Mouse (Mus musculus) liver, embryonic 12.5 days (tissue): Measurements from ENCODE around the gene Pold3. TPM values are rescaled to one million over a fixed set of nuclear protein-coding genes. Genes with fewer than 3 reads are reported as not detected.

Source experiments
- ATAC-seq: fragments of 200-750 bp; cut with Nextera tagmentation; 2 replicates; pipeline ENCODE4 v1.8.0; 2017; ENCODE audit warnings: moderate number of reproducible peaks, mild to moderate bottlenecking, moderate library complexity
- H3K27ac ChIP-seq: fragments of 300-500 bp; sonication (generic); 2 replicates; pipeline ENCODE4 v1.5.1; 2016; ENCODE audit warnings: mild to moderate bottlenecking
- H3K27me3 ChIP-seq: fragments of 300-500 bp; sonication (generic); replicated peaks from 2 replicates; pipeline ENCODE4 v1.6.1; 2016; ENCODE audit warnings: mild to moderate bottlenecking, moderate library complexity
- H3K36me3 ChIP-seq: fragments of 300-500 bp; sonication (generic); 2 replicates; pipeline ENCODE4 v1.6.1; 2016; ENCODE audit warnings: mild to moderate bottlenecking, moderate library complexity
- H3K4me1 ChIP-seq: fragments of 300-500 bp; sonication (generic); 2 replicates; pipeline ENCODE4 v1.6.1; 2016
- H3K4me2 ChIP-seq: fragments of 300-500 bp; sonication (generic); 2 replicates; pipeline ENCODE4 v1.6.1; 2016; ENCODE audit warnings: mild to moderate bottlenecking, moderate library complexity
- H3K4me3 ChIP-seq: fragments of 300-500 bp; sonication (generic); 2 replicates; pipeline ENCODE4 v1.5.1; 2016; ENCODE audit warnings: mild to moderate bottlenecking, moderate library complexity
- H3K9ac ChIP-seq: fragments of 300-500 bp; sonication (generic); 2 replicates; pipeline ENCODE4 v1.6.1; 2016; ENCODE audit warnings: mild to moderate bottlenecking, moderate library complexity
- H3K9me3 ChIP-seq: fragments of 300-500 bp; sonication (generic); replicated peaks from 2 replicates; pipeline ENCODE4 v1.6.1; 2016; ENCODE audit warnings: mild to moderate bottlenecking, moderate library complexity
- WGBS: fragments of 180-500 bp; shearing (Covaris S2); methylation state at CpG from one replicate; pipeline ENCODE4 v1.1.7; 2016; ENCODE audit not compliant: insufficient replicate concordance; 5-methylcytosine and 5-hydroxymethylcytosine counted together
- polyA plus RNA-seq: library from polyadenylated mRNA; unstranded; fragments of >200 nt; fragmentation: Nextera tagmentation; extraction: Ambion mirVana; gene quantifications from 2 replicates; pipeline ENCODE4 v1.2.1, GENCODE M21; 2016

The Pold3 gene
- polyA plus RNA-seq, result 72.3 and 73.6 TPM in 2 replicates

DNA sequence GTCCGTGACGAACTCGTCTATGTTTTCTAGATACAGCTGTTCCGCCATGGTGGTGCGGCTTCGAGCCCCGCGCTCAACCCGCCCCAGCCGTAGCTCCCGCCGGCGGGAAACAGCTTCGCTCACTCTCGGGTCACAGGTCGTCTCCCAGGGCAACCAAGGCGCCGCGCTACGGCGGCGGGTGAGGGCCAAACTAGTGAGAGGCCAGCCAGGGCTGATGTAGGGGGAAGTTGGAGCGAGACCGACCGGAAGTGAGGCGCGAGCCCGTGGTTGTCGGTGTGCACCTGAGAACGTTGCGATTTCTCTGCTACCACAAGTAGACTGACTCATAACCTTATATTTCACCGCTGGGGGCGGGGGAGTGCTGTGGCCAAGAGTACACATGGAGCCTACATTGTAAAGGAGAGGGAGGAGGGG lies at the start of gene Pold3:
Gene Pold3, minus strand, starts transcription at position 190 of the 414 bp plus-strand sequence.
- under 1% methylated on average over 32 of the region's 33 CpGs for WGBS
- peak; percentile 95 for ATAC-seq
- peak within 1 kb of the TSS; percentile 93 for H3K27ac ChIP-seq
- H3K4me2 ChIP-seq, result peak within 1 kb of the TSS; percentile 84
- peaks cover 36% of the 10 kb centered on the region for H3K36me3 ChIP-seq
- no peaks in the 10 kb centered on the region for H3K9me3 ChIP-seq
- H3K9ac ChIP-seq, result peak within 1 kb of the TSS; percentile 97
- H3K4me3 ChIP-seq, result peak within 1 kb of the TSS; percentile 96
- peaks cover 29% of the 10 kb centered on the region for H3K4me1 ChIP-seq
- H3K27me3 ChIP-seq, result no peaks in the 10 kb centered on the region

DNA sequence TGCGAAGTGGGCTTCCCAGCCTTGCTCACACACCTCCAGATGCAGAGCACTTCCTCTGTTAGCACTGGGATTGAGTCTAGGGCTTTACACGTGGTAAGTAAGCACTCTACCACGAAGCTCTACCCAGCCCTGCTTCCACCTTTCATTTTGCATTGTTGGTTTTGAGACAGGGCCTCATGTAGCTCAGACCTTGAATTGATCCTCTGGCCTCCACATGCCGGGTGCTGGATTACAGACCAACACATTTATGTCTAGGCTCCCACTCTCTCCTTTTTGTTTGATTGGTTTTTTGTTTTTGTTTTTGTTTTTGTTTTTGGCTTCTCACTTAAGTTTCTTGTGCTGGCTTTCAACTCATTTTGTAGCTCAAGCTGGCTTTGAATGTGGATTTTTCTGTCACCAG lies 49.4 kb upstream of the Pold3 start:
- Histone ChIP-seq H3K4me1 (no peaks in the 10 kb centered on the region), H3K27me3 (peaks cover 14% of the 10 kb centered on the region), H3K4me2 (no peak overlapping the region), H3K4me3 (no peak overlapping the region), H3K27ac (no peak overlapping the region), H3K9ac (no peak overlapping the region), H3K36me3 (no peaks in the 10 kb centered on the region), H3K9me3 (no peaks in the 10 kb centered on the region)
- no peak for ATAC-seq
- WGBS, result 45% methylated on average over 4 of the region's 4 CpGs

DNA sequence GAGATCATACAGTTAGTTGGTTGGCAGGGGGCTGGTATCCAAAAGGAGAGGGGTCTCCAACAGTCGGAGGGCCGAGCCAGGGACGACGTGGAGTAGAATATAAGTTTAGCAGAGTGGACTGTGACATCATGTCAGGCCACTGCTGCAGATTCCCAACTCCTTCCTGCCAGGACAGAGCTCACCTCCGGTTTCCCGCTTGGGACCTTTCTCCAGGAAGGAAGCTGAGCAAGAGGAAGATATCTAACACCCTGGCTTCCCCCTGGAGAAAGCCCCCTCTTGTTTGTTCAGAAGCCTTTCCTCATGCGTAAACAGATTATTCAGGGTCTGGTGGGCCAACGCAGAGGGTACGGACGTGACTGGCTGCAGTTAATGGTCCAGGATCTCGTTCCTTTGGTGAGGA lies 47.3 kb upstream of the Pold3 start:
- no peak overlapping the region for H3K9ac ChIP-seq
- no peaks in the 10 kb centered on the region for H3K36me3 ChIP-seq
- H3K4me2 ChIP-seq, result no peak overlapping the region
- no peak for ATAC-seq
- peaks cover 6% of the 10 kb centered on the region; the same call in 1 of the 2 replicates for H3K27me3 ChIP-seq
- 44% methylated on average over 11 of the region's 11 CpGs for WGBS
- no peak overlapping the region for H3K27ac ChIP-seq
- H3K4me3 ChIP-seq, result no peak overlapping the region
- H3K4me1 ChIP-seq, result no peaks in the 10 kb centered on the region
- no peaks in the 10 kb centered on the region for H3K9me3 ChIP-seq

- 70% methylated on average over 4 of the region's 4 CpGs for WGBS
- Histone ChIP-seq H3K4me3 (no peak overlapping the region), H3K9ac (no peak overlapping the region), H3K9me3 (no peaks in the 10 kb centered on the region), H3K27me3 (peaks cover 2% of the 10 kb centered on the region; the same call in 1 of the 2 replicates), H3K4me2 (no peak overlapping the region), H3K27ac (no peak overlapping the region), H3K4me1 (peaks cover 17% of the 10 kb centered on the region), H3K36me3 (no peaks in the 10 kb centered on the region; the same call in 1 of the 2 replicates)
- no peak for ATAC-seq
Observed at GRCm38 (mm10) chr7:100163506-100163905, 42.1 kb upstream of the Pold3 start.

DNA sequence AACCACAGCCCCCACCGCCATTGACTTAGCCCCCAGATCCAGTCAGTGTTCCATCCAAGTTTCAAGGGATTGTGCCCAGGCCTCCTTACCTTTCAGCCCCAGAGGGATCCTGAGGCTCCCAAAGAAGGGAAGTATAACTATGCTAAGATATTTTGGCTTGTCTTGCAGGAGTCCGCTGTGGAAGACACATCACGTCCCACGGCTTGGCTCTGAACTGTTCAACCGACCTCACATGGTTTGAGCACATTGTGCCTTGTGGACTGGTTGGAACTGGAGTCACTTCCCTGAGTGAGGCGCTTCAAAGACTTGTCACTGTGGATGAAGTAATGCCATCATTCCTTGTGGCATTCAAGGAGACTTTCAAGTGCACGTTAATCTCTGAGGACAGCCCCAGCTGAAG lies 38.6 kb upstream of the Pold3 start:
- ATAC-seq, result no peak
- Histone ChIP-seq H3K27ac (no peak overlapping the region; the same call in 1 of the 2 replicates), H3K4me1 (peaks cover 17% of the 10 kb centered on the region), H3K4me3 (peak overlapping the region; percentile 75), H3K4me2 (peak overlapping the region; percentile 99), H3K27me3 (no peaks in the 10 kb centered on the region; the same call in 1 of the 2 replicates), H3K9me3 (no peaks in the 10 kb centered on the region), H3K36me3 (no peaks in the 10 kb centered on the region; the same call in 1 of the 2 replicates), H3K9ac (peak overlapping the region; percentile 82)
- 63% methylated on average over 7 of the region's 7 CpGs for WGBS

DNA sequence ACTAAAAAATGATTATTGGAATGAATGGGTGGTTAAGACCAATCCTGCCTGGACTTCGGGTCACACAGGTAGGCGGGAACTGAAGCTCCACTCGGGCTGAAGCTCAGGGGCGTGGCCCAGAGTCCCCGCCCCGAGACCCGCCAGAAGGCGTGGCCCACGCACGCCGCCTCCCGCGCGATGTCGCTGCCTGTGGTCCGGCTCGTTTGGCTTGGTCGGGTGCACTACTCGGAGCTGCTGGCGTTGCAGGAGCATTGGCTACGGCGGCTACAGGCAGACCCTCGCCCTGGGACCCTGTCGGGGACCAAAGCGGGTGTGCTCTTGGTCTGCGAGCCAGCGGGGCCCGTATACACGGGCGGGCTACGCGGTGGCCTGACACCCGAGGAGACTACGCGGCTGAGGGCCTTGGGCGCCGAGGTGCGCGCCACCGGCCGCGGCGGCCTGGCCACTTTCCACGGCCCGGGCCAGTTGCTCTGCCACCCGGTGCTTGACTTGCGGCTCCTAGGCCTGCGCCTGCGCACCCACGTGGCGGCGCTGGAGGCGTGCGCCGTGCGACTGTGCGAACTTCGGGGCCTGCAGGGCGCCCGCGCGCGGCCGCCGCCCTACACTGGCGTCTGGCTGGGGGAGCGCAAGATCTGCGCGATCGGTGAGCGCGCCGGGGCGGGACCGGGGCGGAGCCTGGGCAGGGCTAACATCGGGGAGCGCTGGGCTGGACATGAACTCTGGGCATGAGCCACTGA lies 37.9 kb upstream of the Pold3 start, which contains the start of gene Lipt2:
Gene Lipt2, plus strand, starts transcription at position 173 of the 737 bp plus-strand sequence.
- Histone ChIP-seq H3K36me3 (no peaks in the 10 kb centered on the region; the same call in 1 of the 2 replicates), H3K4me1 (peaks cover 17% of the 10 kb centered on the region), H3K27ac (peak within 1 kb of the TSS; percentile 84), H3K9ac (peak within 1 kb of the TSS; percentile 82), H3K4me2 (peak within 1 kb of the TSS; percentile 99), H3K9me3 (no peaks in the 10 kb centered on the region), H3K4me3 (peak within 1 kb of the TSS; percentile 75), H3K27me3 (no peaks in the 10 kb centered on the region; the same call in 1 of the 2 replicates)
- peak; percentile 94 for ATAC-seq
- WGBS, result 1% methylated on average over 78 of the region's 78 CpGs

DNA sequence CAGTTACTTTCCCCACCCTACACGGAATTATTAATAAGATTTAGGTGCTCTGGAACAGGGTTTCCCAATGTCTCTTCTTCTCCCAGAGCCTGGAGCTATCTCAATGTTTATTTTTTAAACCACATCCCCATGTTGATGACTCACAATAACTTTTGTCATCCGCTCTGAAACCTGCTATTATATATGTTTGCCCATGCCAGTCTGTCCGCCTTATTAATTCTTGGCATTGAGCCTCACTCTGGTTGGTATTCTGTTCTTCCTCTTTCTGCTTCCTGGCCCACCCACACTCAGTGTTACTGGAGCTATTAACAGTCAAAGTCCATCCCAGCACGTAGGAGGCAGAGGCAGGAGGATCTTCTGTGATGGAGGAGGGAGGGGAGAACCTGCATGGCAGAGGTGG lies 36.3 kb upstream of the Pold3 start:
- Histone ChIP-seq H3K4me3 (no peak overlapping the region), H3K9ac (no peak overlapping the region), H3K36me3 (no peaks in the 10 kb centered on the region; the same call in 1 of the 2 replicates), H3K27me3 (no peaks in the 10 kb centered on the region; the same call in 1 of the 2 replicates), H3K9me3 (no peaks in the 10 kb centered on the region), H3K27ac (no peak overlapping the region), H3K4me2 (no peak overlapping the region), H3K4me1 (peaks cover 17% of the 10 kb centered on the region)
- WGBS, result 50% methylated on average over 4 of the region's 4 CpGs
- ATAC-seq, result no peak

DNA sequence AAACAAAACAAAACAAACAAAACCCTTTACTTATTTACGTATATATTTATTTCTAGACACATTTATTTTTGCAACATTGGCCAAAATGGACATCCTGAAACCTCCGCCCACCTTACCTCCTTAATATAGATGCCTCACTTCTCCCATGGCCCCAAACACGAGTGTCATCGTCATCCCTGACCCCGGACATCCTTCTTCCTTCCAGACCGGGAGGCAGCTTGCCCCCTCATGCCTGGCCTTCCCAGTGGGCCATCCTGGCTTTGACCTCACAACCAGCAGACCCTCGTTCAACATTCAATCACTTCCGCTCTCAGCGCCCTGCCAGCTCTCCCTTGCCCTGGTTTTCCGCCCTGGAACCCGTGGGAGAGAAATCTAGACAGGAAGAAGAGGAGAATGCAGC lies 29.3 kb upstream of the Pold3 start:
- no peak for ATAC-seq
- Histone ChIP-seq H3K4me1 (no peaks in the 10 kb centered on the region), H3K4me2 (no peak overlapping the region), H3K36me3 (no peaks in the 10 kb centered on the region), H3K4me3 (no peak overlapping the region), H3K9ac (no peak overlapping the region), H3K9me3 (no peaks in the 10 kb centered on the region), H3K27me3 (peaks cover 19% of the 10 kb centered on the region), H3K27ac (no peak overlapping the region)
- WGBS, result 68% methylated on average over 11 of the region's 11 CpGs

- Histone ChIP-seq H3K9ac (no peak overlapping the region), H3K27ac (no peak overlapping the region), H3K27me3 (peaks cover 21% of the 10 kb centered on the region), H3K4me2 (no peak overlapping the region), H3K4me1 (no peaks in the 10 kb centered on the region), H3K36me3 (no peaks in the 10 kb centered on the region), H3K9me3 (no peaks in the 10 kb centered on the region), H3K4me3 (no peak overlapping the region)
- no peak for ATAC-seq
- 70% methylated on average over 10 of the region's 10 CpGs for WGBS
Observed at GRCm38 (mm10) chr7:100150086-100150485, 28.7 kb upstream of the Pold3 start.

- H3K9me3 ChIP-seq, result no peaks in the 10 kb centered on the region
- peaks cover 26% of the 10 kb centered on the region for H3K27me3 ChIP-seq
- no peak overlapping the region for H3K4me3 ChIP-seq
- WGBS, result 72% methylated on average over 4 of the region's 4 CpGs
- H3K36me3 ChIP-seq, result no peaks in the 10 kb centered on the region
- no peak for ATAC-seq
- H3K4me1 ChIP-seq, result no peaks in the 10 kb centered on the region
- H3K9ac ChIP-seq, result no peak overlapping the region
- H3K4me2 ChIP-seq, result no peak overlapping the region
- H3K27ac ChIP-seq, result no peak overlapping the region
Observed at GRCm38 (mm10) chr7:100148586-100148985, 27.2 kb upstream of the Pold3 start.

GRCm38 (mm10) chr7:100140591-100140990 lies 19.2 kb upstream of the Pold3 start:
- WGBS, result 38% methylated on average over 1 of the region's 1 CpGs

GRCm38 (mm10) chr7:100138075-100138474 lies 16.7 kb upstream of the Pold3 start:
- Histone ChIP-seq H3K4me3 (no peak overlapping the region), H3K9ac (no peak overlapping the region), H3K27me3 (peaks cover 16% of the 10 kb centered on the region; the same call in 1 of the 2 replicates), H3K9me3 (no peaks in the 10 kb centered on the region), H3K4me1 (no peaks in the 10 kb centered on the region), H3K36me3 (no peaks in the 10 kb centered on the region), H3K27ac (no peak overlapping the region), H3K4me2 (no peak overlapping the region)
- no peak for ATAC-seq
- 82% methylated on average over 4 of the region's 4 CpGs for WGBS

More at GRCm38 (mm10) chr7:100140591-100140990, 19.2 kb upstream of the Pold3 start:
- Histone ChIP-seq H3K27ac (no peak overlapping the region), H3K4me2 (no peak overlapping the region), H3K4me3 (no peak overlapping the region), H3K9me3 (no peaks in the 10 kb centered on the region), H3K36me3 (no peaks in the 10 kb centered on the region), H3K9ac (no peak overlapping the region), H3K27me3 (peaks cover 23% of the 10 kb centered on the region; the same call in 1 of the 2 replicates), H3K4me1 (no peaks in the 10 kb centered on the region)
- ATAC-seq, result no peak
